Mouse (Mus musculus) liver, embryonic 14.5 days (tissue): ENCODE results near the gene Nos1ap.

ENCODE experiments used
- CTCF ChIP-seq: IDR thresholded peaks from 2 replicates; pipeline ENCODE4 v1.5.1; 2016; ENCODE audit warnings: antibody characterized with exemption, low read depth, control low read depth
- EP300 ChIP-seq: IDR thresholded peaks from 2 replicates; pipeline ENCODE4 v1.6.1; 2016; ENCODE audit warnings: antibody characterized with exemption, low read depth

DNA sequence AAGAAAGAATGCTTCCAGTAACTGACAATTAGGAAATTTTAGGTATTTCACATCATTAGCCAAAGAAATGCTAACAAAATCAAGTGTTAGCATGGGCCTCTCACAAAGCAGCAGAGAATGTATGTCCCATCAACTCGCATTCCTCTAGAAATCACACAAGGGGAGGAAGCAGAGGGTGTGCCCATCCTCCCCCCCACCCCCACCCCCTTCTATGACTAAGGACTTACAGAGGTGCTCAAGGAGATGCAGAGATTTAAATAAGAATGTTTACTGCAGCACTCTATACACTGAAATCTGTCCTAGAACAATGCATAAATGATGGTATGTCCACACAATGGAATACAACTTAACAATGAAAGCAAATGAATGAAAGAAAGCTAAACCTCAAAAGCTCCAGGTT is 27.2 kb downstream of the Nos1ap start:
- no peak for TF ChIP-seq CTCF
- no peak for TF ChIP-seq EP300
